Mouse (Mus musculus) heart, postnatal 0 days (tissue): ENCODE measurements around the gene Pip4k2a.

Experiments
- CTCF ChIP-seq: IDR thresholded peaks from 2 replicates; pipeline ENCODE4 v1.5.1; 2016; ENCODE audit warnings: antibody characterized with exemption, control low read depth, low read depth
- EP300 ChIP-seq: IDR thresholded peaks from 2 replicates; pipeline ENCODE4 v1.6.1; 2016; ENCODE audit warnings: antibody characterized with exemption, low read depth

GRCm38 (mm10) chr2:18966566-18966965 lies 31.4 kb downstream of the Pip4k2a start:
- no peak for TF ChIP-seq CTCF
- TF ChIP-seq EP300: no peak
